Mouse (Mus musculus) stomach, postnatal 0 days (tissue): ENCODE data around the gene Sult1a1.

Experiments
- CTCF ChIP-seq: IDR thresholded peaks from 2 replicates; pipeline ENCODE4 v1.5.1; 2016; ENCODE audit warnings: antibody characterized with exemption, low read depth, mild to moderate bottlenecking, moderate library complexity
- EP300 ChIP-seq: optimal IDR thresholded peaks from 2 replicates; pipeline ENCODE3; 2016; ENCODE audit warnings: antibody characterized with exemption

- no peak for TF ChIP-seq EP300
- no peak for TF ChIP-seq CTCF
Observed at GRCm38 (mm10) chr7:126644345-126644744, 31.9 kb downstream of the Sult1a1 start.
